Mouse (Mus musculus) yolk sac, embryonic 10.5 days (tissue): Measurements from ENCODE around the gene Psmb5.
"Not testable (repeated sequence)": the region's sequence is repeated elsewhere in the genome, so short reads cannot be mapped to it uniquely, and the experiment has no call there.

Experiments
- DNase-seq: peaks from one replicate; pipeline ENCODE4 v3.0.0-alpha.2; 2017; ENCODE audit warnings: low spot score

The Psmb5 gene

GRCm38 (mm10) chr14:54630583-54631239, 12.9 kb upstream of the Psmb5 start:
- DNase-seq = no peak

GRCm38 (mm10) chr14:54629797-54630196, 12.0 kb upstream of the Psmb5 start:
- no peak for DNase-seq

GRCm38 (mm10) chr14:54628103-54628502, 10.3 kb upstream of the Psmb5 start:
- no peak for DNase-seq

- no peak for DNase-seq
Observed at GRCm38 (mm10) chr14:54624976-54625375, 7.2 kb upstream of the Psmb5 start.

- DNase-seq = no peak
Observed at GRCm38 (mm10) chr14:54623334-54623733, 5.5 kb upstream of the Psmb5 start.

GRCm38 (mm10) chr14:54621133-54621532, 3.3 kb upstream of the Psmb5 start, which contains the start of gene Psmb11:
Gene Psmb11 (plus strand): TSS chr14:54621433.
- no peak for DNase-seq

GRCm38 (mm10) chr14:54617152-54617896, 498 bp downstream of the Psmb5 start:
- DNase-seq = peak; percentile 68

- DNase-seq = no peak
Observed at GRCm38 (mm10) chr14:54616226-54616825, 1.5 kb downstream of the Psmb5 start.

GRCm38 (mm10) chr14:54614130-54614529, 3.7 kb downstream of the Psmb5 start:
- not testable (repeated sequence) for DNase-seq

- DNase-seq = no peak
Observed at GRCm38 (mm10) chr14:54610648-54611047, 7.2 kb downstream of the Psmb5 start.

GRCm38 (mm10) chr14:54609962-54610361, 7.9 kb downstream of the Psmb5 start:
- no peak for DNase-seq

GRCm38 (mm10) chr14:54609245-54609644, 8.6 kb downstream of the Psmb5 start:
- no peak for DNase-seq

GRCm38 (mm10) chr14:54607226-54607625, 10.6 kb downstream of the Psmb5 start:
- DNase-seq = no peak

GRCm38 (mm10) chr14:54605752-54606321, 12.0 kb downstream of the Psmb5 start, which contains the start of gene 4931414P19Rik:
Gene 4931414P19Rik (minus strand): TSS chr14:54605993.
- DNase-seq = peak; percentile 85

- DNase-seq = no peak
Observed at GRCm38 (mm10) chr14:54603686-54604085, 14.1 kb downstream of the Psmb5 start.

GRCm38 (mm10) chr14:54603038-54603654, 14.7 kb downstream of the Psmb5 start:
- peak; percentile 97 for DNase-seq

- no peak for DNase-seq
Observed at GRCm38 (mm10) chr14:54602613-54603012, 15.2 kb downstream of the Psmb5 start.

GRCm38 (mm10) chr14:54601601-54602000, 16.2 kb downstream of the Psmb5 start:
- no peak for DNase-seq

GRCm38 (mm10) chr14:54597084-54597483, 20.7 kb downstream of the Psmb5 start:
- DNase-seq = no peak

GRCm38 (mm10) chr14:54594631-54595414, 23.0 kb downstream of the Psmb5 start:
- no peak for DNase-seq

GRCm38 (mm10) chr14:54594055-54594454, 23.8 kb downstream of the Psmb5 start:
- no peak for DNase-seq
